Mouse (Mus musculus) lung, postnatal 0 days (tissue): Measurements from ENCODE around the gene Hba-x.

ENCODE experiments used
- CTCF ChIP-seq: IDR thresholded peaks from 2 replicates; pipeline ENCODE4 v1.5.1; 2016; ENCODE audit warnings: antibody characterized with exemption, mild to moderate bottlenecking
- EP300 ChIP-seq: IDR thresholded peaks from 2 replicates; pipeline ENCODE4 v1.6.1; 2016; ENCODE audit warnings: antibody characterized with exemption, mild to moderate bottlenecking, control low read depth

DNA sequence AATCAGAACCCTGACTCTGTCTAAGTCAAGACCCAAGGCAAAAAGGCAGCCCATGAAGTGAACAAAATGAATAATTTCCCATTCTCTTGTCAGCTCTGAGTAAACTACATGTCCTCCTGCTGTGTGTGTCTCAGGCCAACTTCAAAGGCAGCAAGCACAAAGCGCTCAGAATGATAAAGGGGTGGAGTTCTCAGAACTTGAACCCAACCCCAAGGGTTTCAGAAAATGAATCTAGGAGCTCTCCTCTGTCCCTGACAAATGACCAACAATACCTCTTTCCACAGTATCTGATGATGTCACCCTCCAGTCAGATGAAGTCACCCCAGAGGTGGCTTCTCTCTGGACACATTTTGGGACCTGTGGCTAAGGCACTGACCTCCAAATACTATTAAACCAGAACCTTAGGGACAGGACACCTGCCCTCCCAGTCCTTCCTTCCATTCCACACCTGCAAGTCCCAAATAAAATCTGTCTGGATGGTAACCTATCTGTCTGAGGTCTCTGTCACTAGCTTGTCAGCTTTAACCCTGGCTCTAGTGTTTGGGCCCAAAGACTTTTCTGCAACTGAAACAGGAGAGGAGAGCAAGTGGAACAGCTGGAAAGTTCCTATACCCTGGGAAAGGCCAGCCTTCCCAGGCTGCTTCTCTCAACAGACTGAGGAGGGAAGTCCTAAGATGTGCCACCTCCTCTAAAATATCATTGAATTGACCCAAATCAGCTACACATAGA is 5.4 kb downstream of the Hba-x start:
- no peak for TF ChIP-seq CTCF
- no peak for TF ChIP-seq EP300
